Mouse (Mus musculus): Measurements from ENCODE around the gene Zfp981. TPM values are rescaled to one million over a fixed set of nuclear protein-coding genes. Genes with fewer than 3 reads are reported as not detected.
"Not testable (repeated sequence)": the region's sequence is repeated elsewhere in the genome, so short reads cannot be mapped to it uniquely, and the experiment has no call there.

Zfp981 gene
- total and polyA plus RNA-seq, 2 experiments, result not detected

GRCm38 (mm10) chr4:146516474-146516873, 14.6 kb downstream of the Zfp981 start:
- no peaks in the 10 kb centered on the region for H3K36me3 ChIP-seq (ENCODE audit: control insufficient read depth, insufficient read depth, low read length)
- H3K4me3 ChIP-seq (ENCODE audit: insufficient read depth, low read depth, low read length), result no peak overlapping the region
- TF ChIP-seq POLR2A (IDR thresholded peaks at IDR 0.05; ENCODE audit: extremely low read depth, insufficient read depth, low read length) (no peak), CTCF (IDR thresholded peaks at IDR 0.05; ENCODE audit: low read depth, low read length) (no peak)
- 46% methylated on average over 1 of the region's 1 CpGs for WGBS
- H3K9ac ChIP-seq (ENCODE audit: low read depth, low read length), result no peak overlapping the region
- no peaks in the 10 kb centered on the region for H3K79me2 ChIP-seq (ENCODE audit: control insufficient read depth, insufficient read depth, low read length)
- no peak for DNase-seq (ENCODE audit: extremely low read depth, low read depth, low spot score)
- H3K27me3 ChIP-seq (ENCODE audit: control insufficient read depth, insufficient read depth, low read length), result no peaks in the 10 kb centered on the region
- H3K4me1 ChIP-seq (ENCODE audit: control insufficient read depth, insufficient read depth, low read length), result no peaks in the 10 kb centered on the region
- no peak overlapping the region for H3K27ac ChIP-seq (replicated peaks; ENCODE audit: insufficient read depth, low read depth, low read length)

GRCm38 (mm10) chr4:146517150-146517549, 15.3 kb downstream of the Zfp981 start:
- not testable (repeated sequence) for H3K36me3 ChIP-seq (ENCODE audit: control insufficient read depth, insufficient read depth, low read length); H3K27ac ChIP-seq (replicated peaks; ENCODE audit: insufficient read depth, low read depth, low read length); DNase-seq (ENCODE audit: extremely low read depth, low read depth, low spot score); H3K27me3 ChIP-seq (ENCODE audit: control insufficient read depth, insufficient read depth, low read length); H3K9ac ChIP-seq (ENCODE audit: low read depth, low read length); H3K4me3 ChIP-seq (ENCODE audit: insufficient read depth, low read depth, low read length); H3K79me2 ChIP-seq (ENCODE audit: control insufficient read depth, insufficient read depth, low read length); H3K4me1 ChIP-seq (ENCODE audit: control insufficient read depth, insufficient read depth, low read length)
- WGBS, result 55% methylated on average over 2 of the region's 2 CpGs

- H3K9ac ChIP-seq (ENCODE audit: low read depth, low read length), result no peak overlapping the region
- H3K27me3 ChIP-seq (ENCODE audit: control insufficient read depth, insufficient read depth, low read length), result no peaks in the 10 kb centered on the region
- H3K79me2 ChIP-seq (ENCODE audit: control insufficient read depth, insufficient read depth, low read length), result no peaks in the 10 kb centered on the region
- no peak overlapping the region for H3K4me3 ChIP-seq (ENCODE audit: insufficient read depth, low read depth, low read length)
- H3K27ac ChIP-seq (replicated peaks; ENCODE audit: insufficient read depth, low read depth, low read length), result no peak overlapping the region
- no peaks in the 10 kb centered on the region for H3K4me1 ChIP-seq (ENCODE audit: control insufficient read depth, insufficient read depth, low read length)
- WGBS, result 79% methylated on average over 2 of the region's 2 CpGs
- no peak for DNase-seq (ENCODE audit: extremely low read depth, low read depth, low spot score)
- TF ChIP-seq POLR2A (IDR thresholded peaks at IDR 0.05; ENCODE audit: extremely low read depth, insufficient read depth, low read length), result no peak
- TF ChIP-seq CTCF (IDR thresholded peaks at IDR 0.05; ENCODE audit: low read depth, low read length), result no peak
- H3K36me3 ChIP-seq (ENCODE audit: control insufficient read depth, insufficient read depth, low read length), result no peaks in the 10 kb centered on the region
Observed at GRCm38 (mm10) chr4:146520723-146521122, 18.9 kb downstream of the Zfp981 start.

- no peak overlapping the region for H3K27ac ChIP-seq (replicated peaks; ENCODE audit: insufficient read depth, low read depth, low read length)
- no peak overlapping the region for H3K4me3 ChIP-seq (ENCODE audit: insufficient read depth, low read depth, low read length)
- no peaks in the 10 kb centered on the region for H3K79me2 ChIP-seq (ENCODE audit: control insufficient read depth, insufficient read depth, low read length)
- H3K27me3 ChIP-seq (ENCODE audit: control insufficient read depth, insufficient read depth, low read length), result peaks cover 3% of the 10 kb centered on the region; the same call in 1 of the 2 replicates
- 84% methylated on average over 4 of the region's 4 CpGs for WGBS
- DNase-seq (ENCODE audit: extremely low read depth, low read depth, low spot score), result no peak
- no peaks in the 10 kb centered on the region for H3K4me1 ChIP-seq (ENCODE audit: control insufficient read depth, insufficient read depth, low read length)
- TF ChIP-seq CTCF (IDR thresholded peaks at IDR 0.05; ENCODE audit: low read depth, low read length), result no peak
- TF ChIP-seq POLR2A (IDR thresholded peaks at IDR 0.05; ENCODE audit: extremely low read depth, insufficient read depth, low read length), result no peak
- H3K36me3 ChIP-seq (ENCODE audit: control insufficient read depth, insufficient read depth, low read length), result no peaks in the 10 kb centered on the region; the same call in 1 of the 2 replicates
- H3K9ac ChIP-seq (ENCODE audit: low read depth, low read length), result no peak overlapping the region
Observed at GRCm38 (mm10) chr4:146534574-146534973, 32.7 kb downstream of the Zfp981 start.

GRCm38 (mm10) chr4:146535883-146536282, 34.1 kb downstream of the Zfp981 start:
- H3K9ac ChIP-seq (ENCODE audit: low read depth, low read length), result no peak overlapping the region
- no peak for DNase-seq (ENCODE audit: extremely low read depth, low read depth, low spot score)
- no peak for TF ChIP-seq POLR2A (IDR thresholded peaks at IDR 0.05; ENCODE audit: extremely low read depth, insufficient read depth, low read length)
- TF ChIP-seq CTCF (IDR thresholded peaks at IDR 0.05; ENCODE audit: low read depth, low read length), result no peak
- H3K4me3 ChIP-seq (ENCODE audit: insufficient read depth, low read depth, low read length), result no peak overlapping the region
- H3K36me3 ChIP-seq (ENCODE audit: control insufficient read depth, insufficient read depth, low read length), result no peaks in the 10 kb centered on the region
- H3K27me3 ChIP-seq (ENCODE audit: control insufficient read depth, insufficient read depth, low read length), result peaks cover 3% of the 10 kb centered on the region; the same call in 1 of the 2 replicates
- H3K4me1 ChIP-seq (ENCODE audit: control insufficient read depth, insufficient read depth, low read length), result no peaks in the 10 kb centered on the region
- no peaks in the 10 kb centered on the region for H3K79me2 ChIP-seq (ENCODE audit: control insufficient read depth, insufficient read depth, low read length)
- no peak overlapping the region for H3K27ac ChIP-seq (replicated peaks; ENCODE audit: insufficient read depth, low read depth, low read length)

GRCm38 (mm10) chr4:146579905-146580873, 78.4 kb downstream of the Zfp981 start:
- H3K36me3 ChIP-seq (ENCODE audit: control insufficient read depth, insufficient read depth, low read length); H3K4me1 ChIP-seq (ENCODE audit: control insufficient read depth, insufficient read depth, low read length); H3K9ac ChIP-seq (ENCODE audit: low read depth, low read length); H3K27me3 ChIP-seq (ENCODE audit: control insufficient read depth, insufficient read depth, low read length); H3K79me2 ChIP-seq (ENCODE audit: control insufficient read depth, insufficient read depth, low read length); H3K27ac ChIP-seq (replicated peaks; ENCODE audit: insufficient read depth, low read depth, low read length); H3K4me3 ChIP-seq (ENCODE audit: insufficient read depth, low read depth, low read length); DNase-seq (ENCODE audit: extremely low read depth, low read depth, low spot score): not testable (repeated sequence)
- WGBS, result 4% methylated on average over 19 of the region's 111 CpGs

Other genes with a start within 250 kb of the Zfp981 start
- 1.0 and 1.3 TPM in 2 replicates for gene Zfp992, start 53.0 kb upstream of the Zfp981 start, total RNA-seq (2014; rRNA removed)
- 0.19 and 0.22 TPM in 2 replicates for gene Zfp992, start 53.0 kb upstream of the Zfp981 start, polyA plus RNA-seq (2012; rRNA removed)
- gene Zfp993, start 108.9 kb downstream of the Zfp981 start, total RNA-seq (2014; rRNA removed), result 0.87 and 1.6 TPM in 2 replicates
- gene Zfp993, start 108.9 kb downstream of the Zfp981 start, polyA plus RNA-seq (2012; rRNA removed), result 0.10 TPM in 1 of 2 replicates, not detected in the other